28 mouse cellular contexts compared by ENCODE assay signal in genomic region chr14:75246024-75247000, GRCm38 (mm10). TPM values are rescaled to one million over a fixed set of nuclear protein-coding genes. Genes with fewer than 3 reads are reported as not detected.
A peak's percentile ranks its signal among the peaks of the same experiment; 100 is the strongest.
DNase-seq lines count a peak whose midpoint lies in the region; ATAC-seq and TF ChIP-seq lines count a peak whose summit lies in the region.
"Had no signal": no experiment of that assay in that cellular context is flagged by ENCODE, and none has a peak within 500 bp of the region (broad histone marks: within the 10 kb centered on the region; RNA-seq: fewer than 3 reads in every experiment).

No protein-coding gene starts in this region.

- TF ChIP-seq EP300 in stomach, postnatal 0 days (optimal IDR thresholded peaks at IDR 0.05) = no peak

- no peak overlapping the region for H3K4me2 ChIP-seq in forebrain, embryonic 15.5 days (replicated peaks)
- H3K4me2 ChIP-seq in stomach, postnatal 0 days (replicated peaks; ENCODE audit: low read depth) = no peak overlapping the region
- H3K4me2 ChIP-seq: heart, embryonic 11.5 days; heart, embryonic 15.5 days; hindbrain, embryonic 13.5 days had no signal

- H3K79me2 ChIP-seq in liver, adult 2 months (ENCODE audit: control insufficient read depth, insufficient read depth, low read length) = peaks cover 16% of the 10 kb centered on the region; the same call in 1 of the 2 replicates

- H3K9me3 ChIP-seq in forebrain, embryonic 15.5 days = no peaks in the 10 kb centered on the region
- H3K9me3 ChIP-seq in stomach, postnatal 0 days (ENCODE audit: control insufficient read depth, low read length) = no peaks in the 10 kb centered on the region
- H3K9me3 ChIP-seq: heart, embryonic 15.5 days; hindbrain, embryonic 13.5 days had no signal

- no peak for TF ChIP-seq POLR2A in liver, adult 2 months (IDR thresholded peaks at IDR 0.05; ENCODE audit: extremely low read depth, insufficient read depth, low read length)
- TF ChIP-seq POLR2A in brain, embryonic 14.5 days (IDR thresholded peaks at IDR 0.05; ENCODE audit: borderline replicate concordance, extremely low read depth, insufficient read depth, insufficient read length, poor library complexity, severe bottlenecking) = no peak

- TF ChIP-seq CTCF in liver, adult 2 months (IDR thresholded peaks at IDR 0.05; ENCODE audit: low read depth, low read length) = no peak
- TF ChIP-seq CTCF in brain, embryonic 14.5 days (IDR thresholded peaks at IDR 0.05; ENCODE audit: borderline replicate concordance, extremely low read depth, insufficient read depth, insufficient read length) = no peak
- TF ChIP-seq CTCF in stomach, postnatal 0 days (IDR thresholded peaks at IDR 0.05; ENCODE audit: low read depth) = no peak

- peak; percentile 63 for ATAC-seq in forebrain, embryonic 15.5 days (replicated peaks)
- ATAC-seq in stomach, postnatal 0 days (ENCODE audit: low FRiP score, low TSS enrichment) = no peak
- ATAC-seq: activated CD4-positive, CD25-positive, alpha-beta regulatory T cell, adult 4 months; CD4-positive, CD25-positive, alpha-beta regulatory T cell, adult 4 months; hindbrain, postnatal 0 days; Patski had no signal

- peak overlapping the region; percentile 53; the same call in 1 of the 2 replicates for H3K9ac ChIP-seq in liver, adult 2 months (ENCODE audit: low read depth, low read length)
- H3K9ac ChIP-seq in forebrain, embryonic 15.5 days (replicated peaks) = no peak overlapping the region
- no peak overlapping the region for H3K9ac ChIP-seq in stomach, postnatal 0 days (ENCODE audit: low read length)
- H3K9ac ChIP-seq: heart, embryonic 15.5 days; hindbrain, embryonic 13.5 days had no signal

- 39% methylated on average over 11 of the region's 11 CpGs for WGBS in liver, adult 2 months
- 54% methylated on average over 11 of the region's 11 CpGs for WGBS in forebrain, embryonic 15.5 days
- 76% methylated on average over 11 of the region's 11 CpGs for WGBS in stomach, postnatal 0 days

- H3K4me3 ChIP-seq in liver, adult 2 months (ENCODE audit: insufficient read depth, low read depth, low read length) = no peak overlapping the region
- no peak overlapping the region for H3K4me3 ChIP-seq in forebrain, embryonic 15.5 days
- H3K4me3 ChIP-seq in stomach, postnatal 0 days (ENCODE audit: low read depth, low read length) = no peak overlapping the region
- H3K4me3 ChIP-seq: heart, adult 2 months; heart, embryonic 15.5 days; hindbrain, embryonic 13.5 days had no signal

- peaks cover 11% of the 10 kb centered on the region for H3K36me3 ChIP-seq in liver, adult 2 months (ENCODE audit: control insufficient read depth, insufficient read depth, low read length)
- H3K36me3 ChIP-seq in forebrain, embryonic 15.5 days = no peaks in the 10 kb centered on the region
- no peaks in the 10 kb centered on the region for H3K36me3 ChIP-seq in stomach, postnatal 0 days (ENCODE audit: control insufficient read depth, insufficient read depth, low read length)
- H3K36me3 ChIP-seq: heart, embryonic 15.5 days; hindbrain, embryonic 13.5 days had no signal

- peak; percentile 44 to 45 for DNase-seq in cerebellum, postnatal 10 days
- no peak for DNase-seq in cerebellum, adult 9-10 months
- peak; percentile 78 for DNase-seq in liver, adult 2 months (ENCODE audit: extremely low read depth, low read depth, low spot score)
- no peak for DNase-seq in liver
- DNase-seq in brain, embryonic 14.5 days (ENCODE audit: low read depth) = peak; percentile 73
- no peak for DNase-seq in frontal cortex, postnatal 14 days (ENCODE audit: low spot score in 2 of 2)
- no peak for DNase-seq in stomach, postnatal 0 days (ENCODE audit: low spot score)
- DNase-seq: adrenal gland, postnatal 14 days; B cell, adult 2 months; cerebellum, adult 8-10 months; gastrocnemius, postnatal 14 days; heart, adult 2 months; heart, postnatal 14 days; kidney, adult 11 months had no signal

- H3K27me3 ChIP-seq in liver, adult 2 months (ENCODE audit: control insufficient read depth, insufficient read depth, low read length) = no peaks in the 10 kb centered on the region
- no peaks in the 10 kb centered on the region for H3K27me3 ChIP-seq in forebrain, embryonic 15.5 days
- no peaks in the 10 kb centered on the region for H3K27me3 ChIP-seq in stomach, postnatal 0 days (ENCODE audit: control insufficient read depth, insufficient read depth, low read length)
- H3K27me3 ChIP-seq: heart, embryonic 15.5 days; hindbrain, embryonic 13.5 days had no signal

- H3K4me1 ChIP-seq in liver, adult 2 months (ENCODE audit: control insufficient read depth, insufficient read depth, low read length) = peaks cover 33% of the 10 kb centered on the region
- peaks cover 7% of the 10 kb centered on the region for H3K4me1 ChIP-seq in forebrain, embryonic 15.5 days
- no peaks in the 10 kb centered on the region for H3K4me1 ChIP-seq in stomach, postnatal 0 days (replicated peaks; ENCODE audit: control insufficient read depth, insufficient read depth)
- H3K4me1 ChIP-seq: heart, embryonic 15.5 days; hindbrain, embryonic 13.5 days had no signal

- peak overlapping the region; percentile 66 for H3K27ac ChIP-seq in liver, adult 2 months (replicated peaks; ENCODE audit: insufficient read depth, low read depth, low read length)
- H3K27ac ChIP-seq in forebrain, embryonic 15.5 days (replicated peaks) = peak overlapping the region; percentile 59
- H3K27ac ChIP-seq in stomach, postnatal 0 days (replicated peaks) = no peak overlapping the region
- H3K27ac ChIP-seq: heart, adult 2 months; heart, embryonic 15.5 days; hindbrain, embryonic 13.5 days; hindbrain, postnatal 0 days had no signal

RNA-seq across cellular contexts. Expression of gene Cpb2, which starts 4.2 kb away (rescaled TPM):
- 480 and 574 TPM in 2 replicates for total RNA-seq in liver, adult 2 months (2014; rRNA removed)
- polyA plus RNA-seq in liver, adult 2 months (2012; rRNA removed) = 130 and 147 TPM in 2 replicates
- polyA plus RNA-seq in brain, embryonic 14.5 days (2012; rRNA removed) = not detected in 2 replicates
- polyA plus RNA-seq in forebrain, embryonic 15.5 days (2015; fragmentation: Nextera tagmentation; extraction: Ambion mirVana) = 0.23 TPM in 1 of 2 replicates, not detected in the other
- polyA plus RNA-seq in stomach, postnatal 0 days (2015; fragmentation: Nextera tagmentation; extraction: Ambion mirVana) = 2.9 and 3.1 TPM in 2 replicates
- total RNA-seq: adrenal gland, adult 18-20 months; gastrocnemius, adult 18-20 months; gastrocnemius, postnatal 14 days; heart, adult 2 months; heart, postnatal 14 days; hematopoietic stem cell, adult 5-6 weeks; hindbrain, postnatal 0 days; MEL had no signal
- polyA plus RNA-seq: activated CD4-positive, CD25-positive, alpha-beta regulatory T cell, adult 4 months; CD4-positive, CD25-positive, alpha-beta regulatory T cell, adult 4 months; embryonic facial prominence, embryonic 11.5 days; gonadal fat pad, adult 2 months; heart, adult 2 months; hindbrain, embryonic 13.5 days; hindbrain, postnatal 0 days; Patski had no signal

RNA-seq across cellular contexts. Expression of gene Zc3h13, which starts 37.9 kb away (rescaled TPM):
- total RNA-seq in liver, adult 2 months (2014; rRNA removed) = 9.0 and 13.5 TPM in 2 replicates
- polyA plus RNA-seq in liver, adult 2 months (2012; rRNA removed) = 3.3 and 6.1 TPM in 2 replicates
- 21.0 and 32.0 TPM in 2 replicates for polyA plus RNA-seq in brain, embryonic 14.5 days (2012; rRNA removed)
- 55.2 and 62.9 TPM in 2 replicates for polyA plus RNA-seq in forebrain, embryonic 15.5 days (2015; fragmentation: Nextera tagmentation; extraction: Ambion mirVana)
- 13.9 and 15.9 TPM in 2 replicates for polyA plus RNA-seq in stomach, postnatal 0 days (2015; fragmentation: Nextera tagmentation; extraction: Ambion mirVana)

Comparison
In these comparisons a context has a peak if more than half of its experiments do, and no peak if none do; other contexts are left out.
1. DNase-seq: peak in cerebellum, postnatal 10 days (2 of 2), liver, adult 2 months (single experiment) and brain, embryonic 14.5 days (single experiment); none in cerebellum, adult 9-10 months (single experiment), liver (single experiment), frontal cortex, postnatal 14 days (0 of 2) and stomach, postnatal 0 days (single experiment).
2. RNA of gene Cpb2, which starts 4.2 kb away (polyA plus RNA-seq): 130 to 147 TPM in liver, adult 2 months; 2.9 to 3.1 TPM in stomach, postnatal 0 days, 0.23 TPM in forebrain, embryonic 15.5 days and not detected in brain, embryonic 14.5 days; every median in the first group is over 10 times any median in the second.